Mouse (Mus musculus) liver, postnatal 0 days (tissue): ENCODE data around the gene Fer1l4. TPM values are rescaled to one million over a fixed set of nuclear protein-coding genes. Genes with fewer than 3 reads are reported as not detected.

Experiments used
- ATAC-seq: fragments of 200-750 bp; cut with Nextera tagmentation; 2 replicates; pipeline ENCODE4 v1.8.0; 2017; ENCODE audit warnings: mild to moderate bottlenecking, moderate library complexity
- DNase-seq: peaks from one replicate; pipeline ENCODE4 v3.0.0-alpha.2; 2016
- H3K27ac ChIP-seq: fragments of 300-500 bp; sonication (generic); 2 replicates; pipeline ENCODE4 v1.5.1; 2014; ENCODE audit warnings: antibody characterized with exemption, moderate library complexity, mild to moderate bottlenecking, low read depth
- H3K27me3 ChIP-seq: fragments of 300-500 bp; sonication (generic); 2 replicates; pipeline ENCODE4 v1.6.1; 2014; ENCODE audit warnings: low read length, control low read depth, mixed read lengths; ENCODE audit not compliant: insufficient read depth
- H3K36me3 ChIP-seq: fragments of 300-500 bp; sonication (generic); replicated peaks from 2 replicates; pipeline ENCODE4 v1.6.1; 2014; ENCODE audit warnings: mild to moderate bottlenecking, control low read depth, low read length, moderate library complexity, mixed read lengths; ENCODE audit not compliant: insufficient read depth
- H3K4me1 ChIP-seq: fragments of 300-500 bp; sonication (generic); 2 replicates; pipeline ENCODE4 v1.6.1; 2014; ENCODE audit warnings: antibody characterized with exemption, mild to moderate bottlenecking, control low read depth; ENCODE audit not compliant: insufficient read depth
- H3K4me2 ChIP-seq: fragments of 300-500 bp; sonication (generic); 2 replicates; pipeline ENCODE4 v1.6.1; 2014; ENCODE audit warnings: low read depth, mild to moderate bottlenecking, low read length, moderate library complexity, mixed read lengths
- H3K4me3 ChIP-seq: fragments of 300-500 bp; sonication (generic); 2 replicates; pipeline ENCODE4 v1.5.1; 2014; ENCODE audit warnings: low read depth, low read length
- H3K9ac ChIP-seq: fragments of 300-500 bp; sonication (generic); replicated peaks from 2 replicates; pipeline ENCODE4 v1.6.1; 2014; ENCODE audit warnings: mild to moderate bottlenecking, moderate library complexity
- H3K9me3 ChIP-seq: fragments of 300-500 bp; sonication (generic); 2 replicates; pipeline ENCODE4 v1.6.1; 2016; ENCODE audit warnings: mild to moderate bottlenecking, control low read depth, low read length, mixed read lengths
- CTCF ChIP-seq: sonication (generic); IDR thresholded peaks from 2 replicates; pipeline ENCODE4 v1.5.1; 2016; ENCODE audit warnings: antibody characterized with exemption, low read depth
- EP300 ChIP-seq: IDR thresholded peaks from 2 replicates; pipeline ENCODE4 v1.6.1; 2016; ENCODE audit warnings: antibody characterized with exemption, low read depth, mild to moderate bottlenecking
- WGBS: fragments of 180-500 bp; shearing (Covaris S2); extraction: QIAGEN DNeasy Blood & Tissue Kit; methylation state at CpG from one replicate; pipeline ENCODE4 v1.1.7; 2014; ENCODE audit not compliant: insufficient replicate concordance; 5-methylcytosine and 5-hydroxymethylcytosine counted together
- polyA plus RNA-seq: library from polyadenylated mRNA; unstranded; fragments of >200 nt; fragmentation: Nextera tagmentation; extraction: Ambion mirVana; gene quantifications from 2 replicates; pipeline ENCODE4 v1.2.1, GENCODE M21; 2015

Gene Fer1l4
- polyA plus RNA-seq, 1 experiment from 2014 or later: not detected

DNA sequence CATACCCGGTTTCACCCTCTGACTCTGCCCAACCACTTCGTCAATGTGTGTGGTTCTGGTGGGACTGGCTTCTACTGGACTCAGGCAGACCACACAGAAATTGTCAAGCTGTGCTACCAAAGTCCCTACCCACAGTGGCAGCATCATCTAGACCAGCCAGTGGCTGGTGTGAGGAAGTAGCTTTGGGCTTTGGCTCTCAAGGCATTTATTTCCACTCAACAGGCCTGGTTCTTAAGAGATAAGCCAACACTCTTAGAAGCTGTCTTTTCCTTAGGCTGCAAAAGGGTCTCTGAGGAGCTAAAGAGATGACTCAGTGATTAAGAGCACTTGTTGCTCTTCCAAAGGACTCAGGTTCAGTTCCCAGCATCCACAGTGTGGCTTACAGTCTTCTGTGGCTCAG, 31.0 kb downstream of the Fer1l4 start:
- Histone ChIP-seq H3K9ac (no peak overlapping the region), H3K4me1 (0 out of 2 replicates have a peak, but pooled peaks cover 2% of the 10 kb centered on the region), H3K36me3 (peaks cover 24% of the 10 kb centered on the region), H3K9me3 (no peaks in the 10 kb centered on the region), H3K4me2 (no peak overlapping the region), H3K4me3 (no peak overlapping the region), H3K27me3 (no peaks in the 10 kb centered on the region), H3K27ac (no peak overlapping the region)
- ATAC-seq: peak; percentile 56
- no peak for TF ChIP-seq CTCF
- TF ChIP-seq EP300: no peak
- 76% methylated on average over 2 of the region's 2 CpGs for WGBS
- no peak for DNase-seq

DNA sequence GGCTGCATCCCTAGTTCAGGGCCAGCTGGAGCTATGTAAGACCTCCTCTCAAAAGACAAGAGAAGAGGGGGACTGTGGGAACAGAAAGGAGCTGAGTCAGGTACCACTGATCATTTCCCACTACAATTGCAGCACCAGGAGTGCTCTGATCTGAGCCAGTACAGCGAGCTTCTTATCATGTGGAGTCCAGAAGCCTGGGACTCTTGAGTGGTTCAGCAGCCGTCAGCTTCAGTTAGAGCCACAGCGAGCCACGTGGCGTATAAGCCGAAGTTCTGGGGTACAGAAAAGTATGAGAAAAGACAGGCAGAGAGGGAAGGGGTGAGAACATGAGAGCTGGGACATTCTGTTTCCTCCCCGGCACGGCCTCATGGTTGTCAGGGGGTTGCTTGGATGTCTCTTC, 31.5 kb downstream of the Fer1l4 start:
- Histone ChIP-seq H3K27me3 (no peaks in the 10 kb centered on the region), H3K9me3 (no peaks in the 10 kb centered on the region), H3K36me3 (peaks cover 29% of the 10 kb centered on the region), H3K27ac (no peak overlapping the region), H3K4me1 (0 out of 2 replicates have a peak, but pooled peaks cover 2% of the 10 kb centered on the region), H3K9ac (no peak overlapping the region), H3K4me2 (no peak overlapping the region), H3K4me3 (no peak overlapping the region)
- TF ChIP-seq CTCF: no peak
- peak; percentile 41; the same call in 1 of the 2 replicates for TF ChIP-seq EP300
- ATAC-seq: peak; percentile 75
- DNase-seq: no peak
- WGBS: 69% methylated on average over 8 of the region's 8 CpGs

DNA sequence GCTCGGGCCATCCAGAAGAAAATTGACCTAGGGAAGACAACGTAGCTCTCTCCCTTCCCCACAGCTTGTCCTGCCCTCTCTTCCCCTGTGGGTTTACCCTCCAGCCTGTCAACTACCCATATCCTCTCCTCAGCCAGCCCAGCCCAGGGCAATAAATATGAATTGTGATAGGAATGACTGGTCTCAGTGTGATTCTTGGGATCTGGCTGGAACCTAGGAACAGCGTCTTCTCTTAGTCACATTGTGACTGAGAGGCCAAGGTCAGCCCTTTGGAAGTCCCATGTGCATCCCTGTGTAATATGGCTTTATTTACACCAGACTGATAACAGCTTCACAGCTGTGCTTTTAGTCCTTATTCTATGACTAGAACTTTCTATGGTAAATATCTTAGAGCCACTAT, 34.6 kb downstream of the Fer1l4 start:
- no peak for ATAC-seq
- WGBS: 65% methylated on average over 3 of the region's 3 CpGs
- no peak overlapping the region for H3K4me2 ChIP-seq
- 0 out of 2 replicates have a peak, but pooled peaks cover 2% of the 10 kb centered on the region for H3K4me1 ChIP-seq
- H3K4me3 ChIP-seq: no peak overlapping the region
- H3K9ac ChIP-seq: no peak overlapping the region
- TF ChIP-seq CTCF: no peak
- H3K9me3 ChIP-seq: no peaks in the 10 kb centered on the region
- DNase-seq: no peak
- peaks cover 54% of the 10 kb centered on the region for H3K36me3 ChIP-seq
- H3K27me3 ChIP-seq: no peaks in the 10 kb centered on the region
- H3K27ac ChIP-seq: no peak overlapping the region

DNA sequence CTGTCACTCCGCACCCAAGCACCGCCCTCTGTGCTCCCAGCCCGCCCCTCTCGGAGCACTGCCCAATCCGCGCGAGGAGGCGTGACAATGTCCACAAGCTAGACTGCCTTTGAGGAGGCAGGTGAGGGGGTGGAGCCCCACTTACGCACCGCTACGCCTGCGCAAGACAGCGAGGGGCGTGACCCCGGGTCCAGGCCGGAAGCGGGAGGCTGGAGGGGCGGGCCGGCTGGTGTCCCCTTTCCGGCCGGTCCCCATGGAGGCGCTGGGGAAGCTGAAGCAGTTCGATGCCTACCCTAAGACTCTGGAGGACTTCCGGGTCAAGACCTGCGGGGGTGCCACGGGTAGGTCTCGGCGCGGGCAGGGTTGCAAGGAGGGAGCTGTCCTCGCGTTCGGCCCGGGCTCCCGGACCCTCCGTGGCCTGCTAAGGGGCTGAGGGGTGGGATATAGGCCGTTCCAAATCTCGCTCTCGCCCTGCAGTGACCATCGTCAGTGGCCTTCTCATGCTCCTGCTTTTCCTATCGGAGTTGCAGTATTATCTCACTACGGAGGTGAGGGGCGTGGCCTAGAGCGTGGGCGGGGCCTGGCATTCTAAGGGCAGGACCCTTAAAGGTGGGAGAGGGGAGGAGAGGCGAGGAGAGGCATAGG, 44.7 kb downstream of the Fer1l4 start, which contains the start of the genes 6430550D23Rik and Ergic3:
Gene 6430550D23Rik, minus strand, starts transcription at position 90 of the 645 bp plus-strand sequence.
Gene Ergic3, plus strand, starts transcription at position 158 of the 645 bp plus-strand sequence.
- 0% methylated on average over 43 of the region's 45 CpGs for WGBS
- peak; percentile 100 for ATAC-seq

DNA sequence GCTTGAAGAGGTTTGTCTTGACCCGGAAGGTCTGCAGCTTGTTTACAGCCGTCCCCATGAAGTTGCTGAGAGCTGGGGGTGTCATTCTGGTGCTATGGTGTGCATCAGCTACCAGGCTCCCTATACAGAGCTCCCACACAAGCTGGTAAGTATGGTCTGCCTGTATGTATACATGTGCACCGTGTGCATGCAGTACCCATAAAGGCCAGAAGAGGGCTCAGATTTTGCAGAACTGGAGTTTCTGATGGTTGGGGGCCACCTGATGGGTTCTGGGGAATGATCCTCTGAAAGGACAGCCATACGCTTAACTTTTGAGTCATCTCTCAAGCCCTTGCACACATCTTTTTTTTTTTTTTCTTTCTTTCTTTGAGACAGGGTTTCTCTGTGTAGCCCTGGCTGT, 47.4 kb downstream of the Fer1l4 start:
- no peak overlapping the region for H3K4me3 ChIP-seq
- no peak overlapping the region for H3K9ac ChIP-seq
- TF ChIP-seq EP300: no peak
- peak; percentile 61 for TF ChIP-seq CTCF
- H3K27me3 ChIP-seq: no peaks in the 10 kb centered on the region
- ATAC-seq (no peak), DNase-seq (no peak)
- H3K27ac ChIP-seq: no peak overlapping the region
- peaks cover 6% of the 10 kb centered on the region for H3K36me3 ChIP-seq
- WGBS: 89% methylated on average over 4 of the region's 4 CpGs
- H3K4me2 ChIP-seq: no peak overlapping the region
- H3K4me1 ChIP-seq: peaks cover 8% of the 10 kb centered on the region
- H3K9me3 ChIP-seq: no peaks in the 10 kb centered on the region

More for the DNA sequence above, 44.7 kb downstream of the Fer1l4 start, which contains the start of the genes 6430550D23Rik and Ergic3:
- Histone ChIP-seq H3K9me3 (no peaks in the 10 kb centered on the region), H3K27me3 (no peaks in the 10 kb centered on the region), H3K9ac (peak within 1 kb of the TSS; percentile 87), H3K27ac (peak within 1 kb of the TSS; percentile 80), H3K4me3 (peak within 1 kb of the TSS; percentile 96), H3K4me2 (peak within 1 kb of the TSS; percentile 94), H3K36me3 (peaks cover 26% of the 10 kb centered on the region), H3K4me1 (peaks cover 8% of the 10 kb centered on the region)
- peak; percentile 99 for DNase-seq
- TF ChIP-seq EP300 (no peak; the same call in 1 of the 2 replicates), CTCF (no peak)

GRCm38 (mm10) chr2:155991863-155992321, 60.9 kb downstream of the Fer1l4 start:
- WGBS: 79% methylated on average over 14 of the region's 14 CpGs
- H3K4me1 ChIP-seq: peaks cover 11% of the 10 kb centered on the region
- H3K9ac ChIP-seq: peak overlapping the region; percentile 54
- H3K9me3 ChIP-seq: no peaks in the 10 kb centered on the region
- no peak overlapping the region; the same call in 1 of the 2 replicates for H3K27ac ChIP-seq
- peak overlapping the region; percentile 70 for H3K4me2 ChIP-seq
- H3K4me3 ChIP-seq: peak overlapping the region; percentile 15; the same call in 1 of the 2 replicates
- peak; percentile 38; the same call in 1 of the 2 replicates for ATAC-seq
- peak; percentile 69 for DNase-seq
- H3K27me3 ChIP-seq: no peaks in the 10 kb centered on the region
- TF ChIP-seq EP300 (no peak), CTCF (0 out of 2 replicates have a peak, but pooled peaks have one; percentile 7)
- peaks cover 71% of the 10 kb centered on the region for H3K36me3 ChIP-seq
